Mouse (Mus musculus) midbrain, embryonic 12.5 days (tissue): ENCODE data around the gene Vmn2r97. TPM values are rescaled to one million over a fixed set of nuclear protein-coding genes. Genes with fewer than 3 reads are reported as not detected.
"Not testable (repeated sequence)": the region's sequence is repeated elsewhere in the genome, so short reads cannot be mapped to it uniquely, and the experiment has no call there.

Experiments used
- ATAC-seq: fragments of 200-750 bp; cut with Nextera tagmentation; 2 replicates; pipeline ENCODE4 v1.8.0; 2017; ENCODE audit warnings: low read depth, moderate TSS enrichment, moderate library complexity; ENCODE audit not compliant: low FRiP score
- H3K27ac ChIP-seq: fragments of 300-500 bp; sonication (generic); replicated peaks from 2 replicates; pipeline ENCODE4 v1.5.1; 2016; ENCODE audit warnings: mild to moderate bottlenecking
- H3K27me3 ChIP-seq: fragments of 300-500 bp; sonication (generic); 2 replicates; pipeline ENCODE4 v1.6.1; 2016; ENCODE audit warnings: mild to moderate bottlenecking
- H3K36me3 ChIP-seq: fragments of 300-500 bp; sonication (generic); 2 replicates; pipeline ENCODE4 v1.6.1; 2016
- H3K4me1 ChIP-seq: fragments of 300-500 bp; sonication (generic); 2 replicates; pipeline ENCODE4 v1.6.1; 2016
- H3K4me2 ChIP-seq: fragments of 300-500 bp; sonication (generic); replicated peaks from 2 replicates; pipeline ENCODE4 v1.6.1; 2016; ENCODE audit warnings: mild to moderate bottlenecking, moderate library complexity
- H3K4me3 ChIP-seq: fragments of 300-500 bp; sonication (generic); 2 replicates; pipeline ENCODE4 v1.5.1; 2016; ENCODE audit warnings: mild to moderate bottlenecking
- H3K9ac ChIP-seq: fragments of 300-500 bp; sonication (generic); replicated peaks from 2 replicates; pipeline ENCODE4 v1.6.1; 2016; ENCODE audit warnings: mild to moderate bottlenecking, moderate library complexity
- H3K9me3 ChIP-seq: fragments of 300-500 bp; sonication (generic); 2 replicates; pipeline ENCODE4 v1.6.1; 2016; ENCODE audit warnings: mild to moderate bottlenecking
- WGBS: fragments of 180-500 bp; shearing (Covaris S2); methylation state at CpG from one replicate; pipeline ENCODE4 v1.1.7; 2016; 5-methylcytosine and 5-hydroxymethylcytosine counted together
- polyA plus RNA-seq: library from polyadenylated mRNA; unstranded; fragments of >200 nt; fragmentation: Nextera tagmentation; extraction: Ambion mirVana; gene quantifications from 2 replicates; pipeline ENCODE4 v1.2.1, GENCODE M21; 2016

The Vmn2r97 gene
- polyA plus RNA-seq: 0.05 TPM in 1 of 2 replicates, not detected in the other

DNA sequence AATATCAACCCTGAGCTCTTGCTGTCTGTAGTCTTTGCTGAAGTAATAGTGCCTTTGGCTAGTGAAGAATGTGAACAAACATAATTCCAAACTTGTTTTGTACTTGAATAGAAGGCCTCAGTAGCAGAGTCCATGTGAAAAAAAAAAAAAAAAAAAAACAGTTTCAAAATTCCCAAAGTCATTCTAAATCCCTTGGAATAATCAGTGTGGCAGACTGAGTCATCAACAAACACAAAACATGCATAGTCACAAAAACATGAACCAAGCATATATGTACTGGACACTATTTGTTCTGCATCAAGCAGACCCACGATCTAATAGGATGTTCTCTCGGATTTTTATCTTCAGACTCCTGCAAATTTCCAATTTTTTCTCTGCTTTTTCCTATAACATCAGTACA, at the start of gene Vmn2r97:
TSS of gene Vmn2r97 (plus strand) at position 301 of the 400 bp plus-strand sequence.
- H3K36me3 ChIP-seq, H3K27me3 ChIP-seq, H3K9me3 ChIP-seq, H3K9ac ChIP-seq, H3K27ac ChIP-seq, H3K4me3 ChIP-seq, H3K4me1 ChIP-seq, ATAC-seq, H3K4me2 ChIP-seq: not testable (repeated sequence)
- 63% methylated on average over 2 of the region's 2 CpGs for WGBS

- H3K27me3 ChIP-seq, H3K4me3 ChIP-seq, ATAC-seq, H3K4me1 ChIP-seq, H3K27ac ChIP-seq, H3K36me3 ChIP-seq, H3K9ac ChIP-seq, H3K4me2 ChIP-seq: not testable (repeated sequence)
- 82% methylated on average over 2 of the region's 2 CpGs for WGBS
- H3K9me3 ChIP-seq: 0 out of 2 replicates have a peak, but pooled peaks cover 24% of the 10 kb centered on the region
Measured at GRCm38 (mm10) chr17:18882436-18882835, 31.7 kb upstream of the Vmn2r97 start.

GRCm38 (mm10) chr17:18889745-18890329, 24.3 kb upstream of the Vmn2r97 start:
- Histone ChIP-seq H3K36me3 (no peaks in the 10 kb centered on the region), H3K9ac (no peak overlapping the region), H3K9me3 (peaks cover 23% of the 10 kb centered on the region), H3K4me2 (no peak overlapping the region), H3K27ac (no peak overlapping the region), H3K4me3 (no peak overlapping the region), H3K4me1 (no peaks in the 10 kb centered on the region), H3K27me3 (no peaks in the 10 kb centered on the region)
- WGBS: 85% methylated on average over 6 of the region's 6 CpGs
- no peak for ATAC-seq

DNA sequence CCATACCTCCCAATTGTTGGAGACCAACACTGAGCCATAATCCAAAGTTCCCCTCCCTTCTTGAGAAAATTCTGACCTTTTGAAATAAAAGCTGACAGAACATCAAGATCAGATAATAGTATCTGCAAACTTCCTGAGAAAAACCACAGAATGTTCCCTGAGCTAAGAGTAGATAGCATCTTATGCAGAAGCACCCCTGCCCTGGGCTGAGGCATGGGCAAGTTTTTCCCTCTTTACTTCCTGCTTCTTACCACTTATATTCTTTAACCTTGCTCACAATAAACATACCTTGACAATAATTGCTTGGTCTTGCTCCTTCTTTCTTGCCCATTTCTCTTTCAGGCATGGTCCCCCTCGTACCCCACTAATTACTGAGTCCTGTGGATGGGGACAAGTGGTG, 43.7 kb downstream of the Vmn2r97 start:
- not testable (repeated sequence) for H3K27me3 ChIP-seq, H3K4me1 ChIP-seq, H3K9ac ChIP-seq, H3K4me2 ChIP-seq, H3K4me3 ChIP-seq, H3K36me3 ChIP-seq, ATAC-seq, H3K27ac ChIP-seq
- peaks cover 56% of the 10 kb centered on the region for H3K9me3 ChIP-seq
- WGBS: 67% methylated on average over 1 of the region's 1 CpGs

DNA sequence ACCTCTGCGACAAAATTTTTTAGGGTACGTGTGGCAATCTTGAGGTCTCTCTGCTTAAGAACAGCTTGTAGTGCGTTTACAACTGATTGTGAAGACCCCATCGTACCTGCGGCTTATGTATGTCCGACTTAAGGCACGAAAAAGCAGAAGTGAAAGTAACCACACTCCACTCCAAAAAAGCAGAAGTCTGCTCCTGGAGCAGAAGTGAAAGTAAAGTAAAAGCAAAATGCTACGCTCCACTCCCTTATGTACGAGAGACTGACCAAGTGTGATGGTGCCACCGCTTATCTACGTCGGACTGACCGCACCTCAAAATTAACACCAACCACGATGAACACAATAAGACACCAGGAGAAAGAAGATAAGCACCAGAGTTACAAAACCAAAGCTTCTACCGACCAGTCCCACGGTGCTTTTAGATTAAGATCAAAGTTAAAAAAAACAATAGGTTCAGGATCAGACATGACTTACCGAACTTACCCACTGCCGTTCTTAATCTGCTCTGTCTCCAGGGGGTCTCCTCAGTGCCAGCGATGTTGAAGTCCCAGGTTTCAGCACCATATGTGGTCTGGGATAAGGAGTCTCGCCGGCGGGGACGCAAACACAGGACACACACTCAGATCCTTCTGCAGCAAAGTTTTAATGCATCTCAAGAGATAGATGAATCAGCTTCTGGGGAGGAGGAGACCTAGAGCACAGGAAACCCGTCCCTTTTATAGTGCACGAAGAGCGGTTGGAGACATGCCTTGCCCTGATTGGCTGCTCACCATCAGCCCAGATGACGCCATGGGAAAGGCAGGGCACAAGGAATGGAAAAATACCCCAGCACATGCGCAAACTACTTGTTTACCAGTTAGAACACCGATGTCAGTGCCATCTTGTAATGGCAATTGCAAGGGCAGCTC, 54.5 kb downstream of the Vmn2r97 start:
- 91% methylated on average over 29 of the region's 29 CpGs for WGBS

More for the DNA sequence above, 54.5 kb downstream of the Vmn2r97 start:
- no peak overlapping the region for H3K27ac ChIP-seq
- H3K4me1 ChIP-seq: no peaks in the 10 kb centered on the region
- no peak overlapping the region for H3K4me2 ChIP-seq
- H3K9me3 ChIP-seq: peaks cover 37% of the 10 kb centered on the region
- no peaks in the 10 kb centered on the region for H3K27me3 ChIP-seq
- no peak for ATAC-seq
- no peak overlapping the region for H3K9ac ChIP-seq
- H3K36me3 ChIP-seq: no peaks in the 10 kb centered on the region
- H3K4me3 ChIP-seq: no peak overlapping the region

Other genes with a start within 250 kb of the Vmn2r97 start
- gene Vmn2r98, start 139.2 kb downstream of the Vmn2r97 start, polyA plus RNA-seq: not detected in 2 replicates